Mouse (Mus musculus) lung, postnatal 0 days (tissue): ENCODE data around the gene Plekha5.

Source experiments
- CTCF ChIP-seq: IDR thresholded peaks from 2 replicates; pipeline ENCODE4 v1.5.1; 2016; ENCODE audit warnings: antibody characterized with exemption, mild to moderate bottlenecking
- EP300 ChIP-seq: IDR thresholded peaks from 2 replicates; pipeline ENCODE4 v1.6.1; 2016; ENCODE audit warnings: antibody characterized with exemption, mild to moderate bottlenecking, control low read depth

DNA sequence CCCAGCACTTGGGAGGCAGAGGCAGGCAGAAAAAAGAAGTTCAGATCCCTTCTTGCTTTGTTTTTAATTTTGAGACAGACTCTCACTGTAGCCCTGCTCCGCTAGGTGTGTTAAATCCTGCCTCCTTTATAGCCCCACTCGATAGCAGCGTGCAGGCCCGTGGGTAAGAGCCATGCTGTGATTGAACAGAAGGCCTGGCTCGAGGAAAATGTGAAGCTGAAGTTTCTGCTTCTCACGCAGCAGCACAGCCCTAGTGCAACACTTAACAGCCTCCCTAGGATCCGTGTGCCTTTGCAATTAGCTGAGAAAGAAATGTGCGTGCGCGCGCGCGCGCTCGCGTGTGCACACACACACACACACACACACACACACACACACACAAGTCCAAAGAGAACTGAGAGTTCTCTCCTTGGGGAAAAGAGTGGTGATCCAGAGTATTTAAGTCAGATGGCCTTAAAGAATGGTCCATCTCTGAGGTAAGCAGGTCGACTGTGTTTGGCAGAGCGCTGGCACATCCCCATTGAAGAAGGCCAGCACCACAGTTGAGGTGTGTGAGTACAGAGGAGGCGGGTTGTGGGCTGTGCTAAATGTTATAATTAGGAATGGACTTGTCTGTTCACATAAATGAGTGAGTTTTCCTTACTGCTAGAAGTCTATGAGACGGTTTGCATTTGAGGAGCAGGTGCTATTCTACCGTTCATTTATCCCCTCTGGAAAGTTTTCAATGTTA, 24.3 kb downstream of the Plekha5 start:
- TF ChIP-seq CTCF (no peak), EP300 (no peak)
